Mouse (Mus musculus) forebrain, embryonic 14.5 days (tissue): ENCODE data around the gene Pigp. TPM values are rescaled to one million over a fixed set of nuclear protein-coding genes. Genes with fewer than 3 reads are reported as not detected.

Source experiments
- ATAC-seq: fragments of 200-750 bp; cut with Nextera tagmentation; 2 replicates; pipeline ENCODE4 v1.8.0; 2017; ENCODE audit warnings: mild to moderate bottlenecking, moderate library complexity
- DNase-seq: peaks from one replicate; pipeline ENCODE4 v3.0.0-alpha.2; 2015; ENCODE audit warnings: low spot score
- H3K27ac ChIP-seq: fragments of 300-500 bp; sonication (generic); 2 replicates; pipeline ENCODE4 v1.5.1; 2014; ENCODE audit warnings: low read depth, mild to moderate bottlenecking, control low read depth, low read length, moderate library complexity
- H3K27me3 ChIP-seq: fragments of 300-500 bp; sonication (generic); replicated peaks from 2 replicates; pipeline ENCODE4 v1.6.1; 2014; ENCODE audit warnings: low read length, control low read depth, mixed read lengths; ENCODE audit not compliant: control insufficient read depth, insufficient read depth
- H3K36me3 ChIP-seq: fragments of 300-500 bp; sonication (generic); 2 replicates; pipeline ENCODE4 v1.6.1; 2014; ENCODE audit warnings: low read length, control low read depth; ENCODE audit not compliant: control insufficient read depth, insufficient read depth
- H3K4me1 ChIP-seq: fragments of 300-500 bp; sonication (generic); 2 replicates; pipeline ENCODE4 v1.6.1; 2014; ENCODE audit warnings: antibody characterized with exemption, low read length, control low read depth; ENCODE audit not compliant: control insufficient read depth, insufficient read depth
- H3K4me2 ChIP-seq: fragments of 300-500 bp; sonication (generic); 2 replicates; pipeline ENCODE4 v1.6.1; 2014; ENCODE audit warnings: mild to moderate bottlenecking, control low read depth, low read length
- H3K4me3 ChIP-seq: fragments of 300-500 bp; sonication (generic); 2 replicates; pipeline ENCODE4 v1.5.1; 2014; ENCODE audit warnings: low read depth, low read length, control low read depth
- H3K9ac ChIP-seq: fragments of 300-500 bp; sonication (generic); 2 replicates; pipeline ENCODE4 v1.6.1; 2014; ENCODE audit warnings: mild to moderate bottlenecking, low read length, control low read depth, moderate library complexity
- H3K9me3 ChIP-seq: fragments of 300-500 bp; sonication (generic); replicated peaks from 2 replicates; pipeline ENCODE4 v1.6.1; 2016; ENCODE audit warnings: low read length, control low read depth, mixed read lengths; ENCODE audit not compliant: control insufficient read depth
- WGBS: fragments of 180-500 bp; shearing (Covaris S2); extraction: QIAGEN DNeasy Blood & Tissue Kit; methylation state at CpG from one replicate; pipeline ENCODE4 v1.1.7; 2014; 5-methylcytosine and 5-hydroxymethylcytosine counted together
- polyA plus RNA-seq: library from polyadenylated mRNA; unstranded; fragments of >200 nt; fragmentation: Nextera tagmentation; extraction: Ambion mirVana; gene quantifications from 2 replicates; pipeline ENCODE4 v1.2.1, GENCODE M21; 2014

The Pigp gene
- polyA plus RNA-seq, 1 experiment from 2014 or later, result 133 TPM

GRCm38 (mm10) chr16:94396641-94397040 is 25.0 kb upstream of the Pigp start:
- Histone ChIP-seq H3K9ac (no peak overlapping the region), H3K9me3 (no peaks in the 10 kb centered on the region), H3K4me2 (no peak overlapping the region), H3K4me3 (no peak overlapping the region), H3K4me1 (no peaks in the 10 kb centered on the region), H3K27ac (no peak overlapping the region), H3K27me3 (no peaks in the 10 kb centered on the region), H3K36me3 (peaks cover 33% of the 10 kb centered on the region)
- no peak for DNase-seq
- 90% methylated on average over 7 of the region's 7 CpGs for WGBS
- ATAC-seq, result no peak

GRCm38 (mm10) chr16:94395051-94395450 is 23.4 kb upstream of the Pigp start:
- Histone ChIP-seq H3K4me3 (no peak overlapping the region), H3K36me3 (peaks cover 33% of the 10 kb centered on the region), H3K27ac (no peak overlapping the region), H3K9ac (no peak overlapping the region), H3K9me3 (no peaks in the 10 kb centered on the region), H3K27me3 (no peaks in the 10 kb centered on the region), H3K4me2 (no peak overlapping the region), H3K4me1 (no peaks in the 10 kb centered on the region)
- DNase-seq (no peak), ATAC-seq (no peak)
- 75% methylated on average over 3 of the region's 3 CpGs for WGBS

- 88% methylated on average over 4 of the region's 4 CpGs for WGBS
- H3K9ac ChIP-seq, result no peak overlapping the region
- no peaks in the 10 kb centered on the region for H3K9me3 ChIP-seq
- H3K27me3 ChIP-seq, result no peaks in the 10 kb centered on the region
- no peak overlapping the region for H3K4me3 ChIP-seq
- no peak for ATAC-seq
- H3K27ac ChIP-seq, result no peak overlapping the region
- H3K4me1 ChIP-seq, result no peaks in the 10 kb centered on the region
- no peak for DNase-seq
- peaks cover 31% of the 10 kb centered on the region for H3K36me3 ChIP-seq
- H3K4me2 ChIP-seq, result no peak overlapping the region
These were observed 20.7 kb upstream of the Pigp start for GRCm38 (mm10) chr16:94392299-94392698.

GRCm38 (mm10) chr16:94387690-94388089 is 16.0 kb upstream of the Pigp start:
- 96% methylated on average over 7 of the region's 7 CpGs for WGBS
- no peaks in the 10 kb centered on the region for H3K4me1 ChIP-seq
- no peaks in the 10 kb centered on the region for H3K27me3 ChIP-seq
- DNase-seq (no peak), ATAC-seq (no peak)
- peaks cover 10% of the 10 kb centered on the region; the same call in 1 of the 2 replicates for H3K36me3 ChIP-seq
- no peak overlapping the region for H3K4me3 ChIP-seq
- no peak overlapping the region for H3K4me2 ChIP-seq
- no peak overlapping the region for H3K9ac ChIP-seq
- H3K27ac ChIP-seq, result no peak overlapping the region
- no peaks in the 10 kb centered on the region for H3K9me3 ChIP-seq

DNA sequence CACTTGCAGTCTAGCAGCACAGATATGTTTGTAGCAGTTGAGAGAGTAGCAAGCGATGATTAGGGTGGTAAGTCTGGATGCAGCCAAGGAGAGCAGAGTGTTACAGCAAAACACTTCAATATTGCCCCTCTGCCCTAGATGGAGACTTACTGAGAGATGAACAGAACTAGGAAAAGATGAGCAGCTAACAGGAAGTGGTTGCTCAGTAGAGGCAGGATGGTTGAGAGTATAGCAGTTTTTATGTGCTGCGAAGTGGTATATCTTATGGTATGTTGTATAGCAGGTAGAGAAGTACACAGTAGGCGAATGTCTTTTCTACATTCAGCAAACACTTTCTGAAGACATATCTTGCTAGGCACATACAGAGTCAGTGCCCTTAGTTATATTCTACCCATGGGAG is 11.6 kb upstream of the Pigp start:
- Histone ChIP-seq H3K9me3 (no peaks in the 10 kb centered on the region), H3K36me3 (peaks cover 6% of the 10 kb centered on the region; the same call in 1 of the 2 replicates), H3K27me3 (no peaks in the 10 kb centered on the region), H3K9ac (no peak overlapping the region), H3K4me3 (no peak overlapping the region), H3K4me1 (peaks cover 3% of the 10 kb centered on the region; the same call in 1 of the 2 replicates), H3K27ac (no peak overlapping the region), H3K4me2 (no peak overlapping the region)
- WGBS, result 96% methylated on average over 3 of the region's 3 CpGs
- ATAC-seq (no peak), DNase-seq (no peak)

DNA sequence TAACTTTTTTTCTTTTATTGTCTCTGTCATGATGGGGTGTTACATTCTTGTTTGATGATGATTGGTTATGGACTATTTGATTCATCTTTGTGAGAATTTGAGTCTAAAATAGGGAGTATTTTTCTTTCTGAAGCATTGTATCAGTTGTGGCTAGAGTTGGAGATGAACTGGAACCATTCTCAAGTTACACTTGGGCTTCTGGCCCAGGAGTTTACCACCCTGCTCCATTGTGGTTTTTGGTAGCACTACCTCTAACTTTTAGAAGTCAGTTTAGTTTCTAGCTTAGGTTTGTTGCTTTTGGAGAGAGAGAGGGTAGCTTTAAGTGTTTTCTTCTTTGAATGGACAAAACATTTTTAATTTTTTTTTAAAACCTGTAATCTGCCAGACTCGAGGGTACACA is 7.7 kb upstream of the Pigp start:
- Histone ChIP-seq H3K27me3 (no peaks in the 10 kb centered on the region), H3K27ac (no peak overlapping the region), H3K9ac (no peak overlapping the region), H3K36me3 (no peaks in the 10 kb centered on the region), H3K4me1 (peaks cover 7% of the 10 kb centered on the region; the same call in 1 of the 2 replicates), H3K4me3 (no peak overlapping the region), H3K4me2 (no peak overlapping the region), H3K9me3 (no peaks in the 10 kb centered on the region)
- DNase-seq (no peak), ATAC-seq (no peak)
- 87% methylated on average over 1 of the region's 1 CpGs for WGBS

- DNase-seq, result no peak
- Histone ChIP-seq H3K9me3 (no peaks in the 10 kb centered on the region), H3K27me3 (no peaks in the 10 kb centered on the region), H3K9ac (peak overlapping the region; percentile 98), H3K4me3 (peak overlapping the region; percentile 92), H3K4me2 (peak overlapping the region; percentile 66), H3K36me3 (no peaks in the 10 kb centered on the region), H3K27ac (peak overlapping the region; percentile 99), H3K4me1 (peaks cover 25% of the 10 kb centered on the region)
- ATAC-seq, result peak; percentile 69
- 0% methylated on average over 37 of the region's 43 CpGs for WGBS
These were observed 734 bp downstream of the Pigp start for GRCm38 (mm10) chr16:94370915-94371300.

DNA sequence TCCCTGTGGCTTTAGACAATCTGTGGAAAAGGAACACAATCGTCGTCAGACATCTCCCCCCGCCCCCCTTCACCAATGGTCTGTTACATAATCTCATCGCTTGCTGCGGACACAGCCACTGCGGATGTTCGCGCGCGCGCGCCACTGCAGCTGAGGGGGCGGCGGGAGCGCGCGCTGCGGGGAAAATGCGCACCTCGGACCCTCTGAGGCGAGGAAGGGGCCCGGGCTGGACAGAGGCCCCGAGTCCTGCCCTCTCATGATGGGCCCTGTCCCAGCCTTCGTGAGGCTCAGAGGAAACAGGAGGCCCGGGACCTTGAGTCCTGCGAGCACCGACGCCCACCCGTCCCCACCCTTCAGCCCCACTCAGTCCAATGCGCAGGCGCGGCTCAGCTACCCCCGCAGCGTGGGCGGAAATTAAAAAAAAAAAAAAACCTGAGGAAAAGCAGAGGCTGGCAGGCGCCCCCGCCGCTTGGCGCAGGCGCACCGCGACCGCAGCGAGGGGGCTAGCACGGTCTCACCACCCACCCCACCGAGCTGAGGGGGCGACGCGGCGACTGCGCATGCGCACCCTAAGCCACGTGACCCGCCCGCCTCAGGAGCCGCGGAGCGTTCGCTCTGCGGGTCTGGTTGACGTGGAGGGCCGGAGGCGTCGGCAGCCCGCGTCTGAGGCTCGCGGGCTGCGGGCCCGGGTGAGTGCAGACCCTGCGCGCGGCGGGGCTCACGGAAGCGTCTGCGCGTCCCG is 1.3 kb downstream of the Pigp start, which contains the start of gene Ttc3:
Ttc3 (plus strand) TSS at position 446 of the 742 bp plus-strand sequence.
- Histone ChIP-seq H3K4me2 (peak within 1 kb of the TSS; percentile 85), H3K4me3 (peak within 1 kb of the TSS; percentile 92), H3K36me3 (no peaks in the 10 kb centered on the region), H3K4me1 (peaks cover 25% of the 10 kb centered on the region), H3K9me3 (no peaks in the 10 kb centered on the region), H3K27me3 (no peaks in the 10 kb centered on the region), H3K9ac (peak within 1 kb of the TSS; percentile 98), H3K27ac (peak within 1 kb of the TSS; percentile 99)
- ATAC-seq (peak; percentile 77), DNase-seq (peak; percentile 98)
- WGBS, result under 1% methylated on average over 77 of the region's 79 CpGs

DNA sequence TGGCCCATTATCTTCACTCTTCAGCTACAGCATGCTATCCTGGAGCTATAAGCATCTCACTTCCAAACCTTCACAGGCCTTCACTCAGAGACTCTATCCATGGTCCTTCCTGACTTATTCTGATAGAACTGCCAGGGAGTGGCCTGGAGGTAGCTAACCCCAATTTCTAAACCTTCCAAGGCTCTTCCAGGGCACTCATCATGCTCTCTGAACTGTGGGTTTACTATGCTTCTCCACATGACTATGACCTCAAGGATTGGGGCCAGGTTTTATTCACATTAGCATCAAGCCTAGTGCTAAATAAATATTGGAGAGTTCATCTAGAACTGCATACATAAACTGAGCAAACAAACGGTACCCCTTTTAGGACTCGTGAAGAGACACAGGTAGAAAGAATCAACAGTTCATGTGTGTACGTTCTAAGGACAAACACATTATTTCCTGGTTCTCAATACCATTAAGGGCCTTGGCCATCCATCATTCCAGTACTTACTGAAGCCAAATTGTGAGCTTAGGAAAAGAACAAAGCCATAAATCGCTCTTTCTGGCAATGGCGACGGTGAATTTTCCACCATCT is 2.0 kb downstream of the Pigp start:
- Histone ChIP-seq H3K36me3 (0 out of 2 replicates have a peak, but pooled peaks cover 4% of the 10 kb centered on the region), H3K4me3 (peak overlapping the region; percentile 92), H3K27ac (peak overlapping the region; percentile 99), H3K9me3 (no peaks in the 10 kb centered on the region), H3K27me3 (no peaks in the 10 kb centered on the region), H3K4me1 (peaks cover 22% of the 10 kb centered on the region), H3K9ac (peak overlapping the region; percentile 98), H3K4me2 (peak overlapping the region; percentile 85)
- DNase-seq (no peak), ATAC-seq (no peak)
- WGBS, result 9% methylated on average over 6 of the region's 6 CpGs
